Mouse (Mus musculus) monocyte, adult 5-6 weeks (primary cell): ENCODE measurements around the gene Cdc27. TPM values are rescaled to one million over a fixed set of nuclear protein-coding genes. Genes with fewer than 3 reads are reported as not detected.
"Not testable (repeated sequence)": the region's sequence is repeated elsewhere in the genome, so short reads cannot be mapped to it uniquely, and the experiment has no call there.

Source experiments
- ATAC-seq: fragments of 153-309, 156-312 bp; replicated peaks from 2 replicates; pipeline ENCODE4 v1.8.0; 2017; ENCODE audit warnings: mild to moderate bottlenecking; ENCODE audit not compliant: low TSS enrichment, insufficient number of reproducible peaks, severe bottlenecking, poor library complexity, low FRiP score
- total RNA-seq: library from RNA; stranded (forward); fragments of 200-1000, 200-491, 200-594 nt; gene quantifications from 3 replicates; pipeline ENCODE4 v1.2.3, GENCODE M21; 2017

The Cdc27 gene
- total RNA-seq, 1 experiment from 2014 or later: 33.4 TPM

DNA sequence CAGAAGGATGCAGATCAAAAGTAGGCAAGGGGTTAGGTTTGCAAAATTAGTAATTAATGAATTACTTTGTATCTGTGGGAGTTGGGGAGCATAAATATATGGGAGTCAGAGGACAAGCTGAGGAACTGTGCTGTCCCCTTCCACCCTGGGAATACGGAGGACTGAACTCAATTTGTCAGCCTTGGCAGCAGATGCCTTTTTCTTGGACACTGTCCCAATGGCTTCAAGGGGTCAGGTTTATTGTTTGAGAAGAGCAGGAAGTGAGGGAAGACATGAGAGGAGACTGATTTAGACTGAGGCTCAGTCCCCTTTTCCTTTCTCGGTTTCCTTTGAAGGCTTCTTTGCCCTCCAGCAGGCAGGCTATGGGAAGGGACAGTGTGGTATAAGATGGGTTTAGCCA is 22.1 kb upstream of the Cdc27 start:
- no peak for ATAC-seq

DNA sequence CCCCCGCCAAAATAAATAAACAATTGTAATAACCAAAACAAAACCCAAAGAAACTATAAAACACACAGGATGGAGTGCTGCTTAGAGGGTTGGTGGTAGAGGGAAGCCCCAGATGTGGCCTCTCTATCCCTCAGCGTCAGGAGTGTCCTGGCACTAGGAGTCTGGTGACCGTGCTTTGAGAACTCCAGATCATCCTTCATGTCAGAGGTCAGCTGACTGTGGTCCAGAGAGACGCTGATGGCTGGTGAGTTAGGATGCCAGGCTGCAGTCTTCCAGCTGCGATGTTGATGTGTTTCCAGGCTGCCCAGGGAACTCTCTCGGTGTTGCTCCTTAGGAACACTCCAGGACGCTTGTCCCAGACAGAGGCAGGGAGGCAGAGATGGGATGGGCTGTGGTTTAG is 21.7 kb upstream of the Cdc27 start:
- ATAC-seq: no peak

DNA sequence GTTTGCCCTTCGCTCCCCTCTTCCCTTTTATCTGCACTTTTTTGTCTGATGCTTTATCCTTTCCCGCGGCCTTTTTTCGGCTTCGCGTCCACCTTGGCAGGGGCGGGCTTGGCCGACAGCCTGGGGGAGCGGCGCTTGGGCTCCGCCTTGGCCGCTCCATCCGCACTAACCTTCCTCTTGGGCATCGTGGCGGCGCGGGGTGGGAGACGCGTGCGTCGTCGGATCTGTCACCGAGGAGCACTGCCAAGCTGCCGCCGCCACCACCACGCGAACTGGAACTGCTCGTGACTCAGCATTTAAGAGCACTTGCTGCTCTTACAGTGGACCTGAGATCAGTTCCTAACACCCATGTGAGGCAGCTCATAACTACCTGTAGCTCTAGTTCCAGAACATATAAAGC is 21.0 kb upstream of the Cdc27 start:
- ATAC-seq: not testable (repeated sequence)

DNA sequence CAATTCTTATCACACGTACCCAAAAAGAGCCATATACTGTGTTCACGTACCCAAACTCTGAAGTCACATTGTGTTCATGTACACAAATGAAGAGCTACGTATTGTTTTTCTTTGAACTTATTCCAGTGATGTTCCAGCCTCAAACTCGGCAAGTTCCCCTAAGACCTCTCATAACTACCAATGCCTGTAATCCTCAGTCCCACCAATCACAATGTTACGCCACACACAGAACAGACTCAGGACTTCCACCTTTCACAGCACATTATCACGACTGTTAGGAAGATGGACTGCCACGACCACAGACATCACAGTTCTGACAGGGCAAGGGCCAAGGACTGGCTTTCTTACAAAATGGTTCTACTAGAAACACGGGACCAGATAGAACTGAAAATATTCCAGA is 20.1 kb upstream of the Cdc27 start:
- not testable (repeated sequence) for ATAC-seq

DNA sequence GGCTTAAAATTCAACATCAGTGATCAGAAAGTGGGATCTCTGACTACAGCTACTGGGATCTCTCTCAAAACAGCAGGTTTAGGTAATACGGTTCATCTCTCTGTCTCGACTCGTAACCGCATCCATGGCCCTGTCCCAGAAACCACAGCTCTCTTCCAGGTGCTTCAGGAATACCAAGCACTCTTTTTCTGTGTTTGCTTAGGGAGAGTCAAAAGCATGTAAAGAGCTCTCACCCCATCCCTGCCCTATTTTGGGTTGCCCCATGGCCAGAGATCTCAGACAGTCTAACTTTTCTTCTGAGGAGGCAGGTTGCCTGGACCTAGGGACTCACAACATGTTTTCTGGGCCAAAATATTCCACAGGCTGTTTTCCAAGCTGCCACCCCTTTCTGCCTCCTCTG is 17.9 kb upstream of the Cdc27 start:
- no peak for ATAC-seq

DNA sequence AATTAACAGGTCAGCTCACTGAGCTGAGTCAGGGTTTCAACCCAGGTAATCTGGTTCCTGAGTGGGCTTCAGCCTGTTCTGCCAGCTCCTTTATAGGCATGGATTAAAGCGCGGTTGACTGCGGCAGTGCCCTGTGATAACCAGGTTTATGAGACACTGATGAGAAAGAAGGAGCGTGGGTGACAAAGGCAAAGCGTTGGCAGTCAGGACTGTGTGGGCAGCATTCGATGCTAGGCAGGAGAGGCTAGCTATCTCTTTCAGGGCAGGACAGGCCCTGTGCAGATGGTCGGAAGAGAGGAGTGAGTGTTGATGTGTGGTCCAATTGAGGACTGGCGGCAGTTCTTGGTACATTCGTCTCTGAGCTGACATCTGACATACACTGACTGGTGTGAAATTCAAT is 17.3 kb upstream of the Cdc27 start:
- no peak for ATAC-seq

DNA sequence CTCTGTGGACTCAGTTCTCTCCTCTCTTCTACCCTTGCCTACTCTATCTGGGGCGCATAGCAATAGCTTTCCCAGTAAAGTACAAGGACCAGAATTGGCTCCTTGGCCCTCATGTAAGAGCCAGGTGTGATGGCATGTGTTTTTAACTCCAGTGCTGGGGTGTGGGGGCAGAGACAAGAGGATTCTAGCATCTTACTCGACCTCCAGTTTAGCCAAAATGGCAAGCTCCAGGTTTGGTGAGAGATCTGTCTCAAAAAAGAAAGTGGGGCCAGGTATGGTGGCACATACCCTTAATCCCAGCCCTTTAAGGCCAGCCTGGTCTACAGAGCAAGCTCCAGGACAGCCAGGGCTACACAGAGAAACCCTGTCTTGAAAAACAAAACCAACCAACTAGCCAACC is 16.4 kb upstream of the Cdc27 start:
- no peak for ATAC-seq

DNA sequence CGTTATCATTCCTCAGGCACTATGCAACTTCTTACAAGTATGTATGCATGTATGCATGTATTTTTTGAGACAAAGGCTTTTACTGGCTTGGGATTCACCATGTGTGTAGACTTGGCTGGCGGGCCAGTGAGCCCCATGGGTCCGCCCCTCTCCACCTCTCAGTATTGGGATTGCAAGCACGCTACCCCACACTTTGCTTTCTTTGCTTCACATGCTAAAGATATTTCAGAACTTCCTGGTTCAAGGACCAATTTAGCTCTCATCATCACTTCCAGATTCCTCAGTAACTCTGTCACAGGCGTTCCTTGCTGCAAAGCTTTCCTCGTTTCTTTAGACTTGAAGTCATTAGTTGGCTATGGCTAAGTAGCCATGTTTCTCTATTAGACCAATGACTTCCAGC is 15.7 kb upstream of the Cdc27 start:
- no peak for ATAC-seq

DNA sequence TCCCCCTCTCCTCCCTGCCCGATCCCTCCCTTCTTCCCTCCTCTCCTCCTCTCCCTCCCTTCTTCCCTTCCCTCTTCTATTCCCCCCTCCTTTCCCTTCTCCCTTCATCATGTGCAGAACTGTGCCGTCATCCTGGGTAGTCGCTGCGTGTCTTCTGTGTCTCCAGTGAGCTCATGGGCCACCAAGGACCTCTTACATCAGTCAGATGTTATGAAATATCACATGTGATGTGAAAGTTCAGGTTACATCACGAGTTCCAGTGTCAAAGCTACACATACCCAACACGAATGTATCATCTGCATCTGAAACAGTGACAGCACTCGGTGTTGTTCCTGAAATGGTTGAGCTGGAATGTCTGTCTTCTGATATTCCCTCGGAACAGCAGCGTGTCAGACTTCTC is 14.8 kb upstream of the Cdc27 start:
- no peak for ATAC-seq

DNA sequence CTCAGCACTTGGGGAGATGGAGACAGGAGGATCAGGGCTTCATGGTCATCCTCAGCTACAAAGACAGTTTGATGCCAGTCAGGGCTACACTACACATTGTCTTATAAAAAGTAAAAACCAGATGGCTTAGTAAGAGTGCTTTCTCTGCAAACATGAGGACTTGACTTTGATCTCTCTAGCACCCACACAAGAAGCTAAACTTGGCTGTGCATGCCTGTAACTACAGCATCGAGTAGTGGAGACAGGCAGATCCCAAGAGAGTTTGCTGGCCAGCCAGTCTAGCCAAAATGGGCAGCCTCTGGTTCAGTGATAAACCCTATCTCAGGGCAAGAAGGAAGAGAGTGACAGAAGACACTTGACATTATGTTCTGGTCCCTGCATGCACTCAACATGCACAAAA is 13.1 kb upstream of the Cdc27 start:
- no peak for ATAC-seq

DNA sequence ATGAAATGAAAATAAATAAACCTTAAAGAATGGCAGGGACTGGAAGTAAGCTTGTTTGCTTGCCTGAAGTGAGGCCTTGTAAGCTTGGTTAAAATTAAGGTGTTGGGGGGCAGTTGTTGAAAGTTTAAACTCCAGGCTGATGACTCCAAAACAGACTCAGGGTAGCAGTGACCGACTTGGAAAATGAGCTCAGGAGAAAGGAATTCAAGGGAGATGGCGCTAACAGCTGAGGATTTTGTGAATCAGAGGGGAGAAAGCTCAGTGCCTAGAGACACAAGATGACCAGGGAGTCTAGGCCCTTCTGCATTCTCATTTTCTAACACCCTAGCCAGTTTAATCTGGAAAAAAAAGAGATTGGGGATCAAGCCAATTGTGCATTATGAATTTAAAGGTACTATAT is 10.6 kb upstream of the Cdc27 start:
- ATAC-seq: no peak

DNA sequence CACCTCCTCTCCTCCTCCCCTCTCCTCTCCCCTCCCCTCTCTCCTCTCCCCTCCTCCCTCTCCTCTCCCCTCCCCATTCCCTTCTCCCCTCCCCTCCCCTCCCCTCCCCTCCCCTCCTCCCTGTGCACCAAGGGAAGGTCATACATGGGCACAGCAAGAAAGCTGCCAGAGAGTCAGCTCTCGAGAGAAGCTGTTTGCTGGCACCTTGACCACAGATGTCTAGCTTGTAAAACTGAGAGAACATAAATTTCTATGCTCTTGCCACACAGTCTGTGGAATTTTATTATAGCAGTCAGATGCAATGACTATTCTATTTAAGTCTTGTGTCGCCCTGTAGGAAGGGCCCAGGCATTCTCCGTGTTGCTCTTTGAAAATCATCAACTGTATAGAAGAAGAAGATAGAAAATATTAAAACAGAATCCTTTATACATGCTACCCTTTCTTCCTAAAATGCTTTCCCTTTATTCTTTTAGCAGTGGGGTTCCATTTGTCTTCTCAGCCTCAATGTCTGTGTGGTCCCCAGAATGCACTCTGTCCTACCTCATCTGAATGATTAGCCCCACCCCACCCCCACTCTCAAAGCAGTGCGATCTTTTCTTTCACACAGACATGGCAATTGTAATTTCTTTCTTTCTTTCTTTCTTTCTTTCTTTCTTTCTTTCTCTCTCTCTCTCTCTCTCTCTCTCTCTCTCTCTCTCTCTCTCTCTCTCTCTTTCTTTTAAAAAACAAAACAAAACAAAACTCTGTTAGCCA is 8.4 kb upstream of the Cdc27 start:
- ATAC-seq: no peak

DNA sequence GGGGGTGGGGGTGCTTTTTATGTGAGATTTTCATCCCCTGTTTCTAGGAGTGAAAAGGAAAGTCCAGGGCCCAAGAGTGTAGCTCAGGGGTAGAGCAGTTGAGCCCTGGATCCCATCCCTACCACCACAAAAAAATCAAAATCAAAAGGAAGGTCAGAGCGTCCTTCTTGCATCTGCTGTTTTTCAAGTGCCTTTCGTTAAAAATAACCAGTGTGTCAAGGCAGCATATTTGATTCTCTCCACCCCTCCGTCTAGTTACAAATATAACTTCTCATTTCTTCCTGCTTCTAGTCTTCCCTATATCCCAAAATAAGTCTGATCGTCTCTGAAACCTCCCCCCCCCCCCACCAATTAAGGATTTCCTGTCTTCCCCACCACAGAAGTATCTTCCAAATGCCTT is 7.6 kb upstream of the Cdc27 start:
- ATAC-seq: no peak

DNA sequence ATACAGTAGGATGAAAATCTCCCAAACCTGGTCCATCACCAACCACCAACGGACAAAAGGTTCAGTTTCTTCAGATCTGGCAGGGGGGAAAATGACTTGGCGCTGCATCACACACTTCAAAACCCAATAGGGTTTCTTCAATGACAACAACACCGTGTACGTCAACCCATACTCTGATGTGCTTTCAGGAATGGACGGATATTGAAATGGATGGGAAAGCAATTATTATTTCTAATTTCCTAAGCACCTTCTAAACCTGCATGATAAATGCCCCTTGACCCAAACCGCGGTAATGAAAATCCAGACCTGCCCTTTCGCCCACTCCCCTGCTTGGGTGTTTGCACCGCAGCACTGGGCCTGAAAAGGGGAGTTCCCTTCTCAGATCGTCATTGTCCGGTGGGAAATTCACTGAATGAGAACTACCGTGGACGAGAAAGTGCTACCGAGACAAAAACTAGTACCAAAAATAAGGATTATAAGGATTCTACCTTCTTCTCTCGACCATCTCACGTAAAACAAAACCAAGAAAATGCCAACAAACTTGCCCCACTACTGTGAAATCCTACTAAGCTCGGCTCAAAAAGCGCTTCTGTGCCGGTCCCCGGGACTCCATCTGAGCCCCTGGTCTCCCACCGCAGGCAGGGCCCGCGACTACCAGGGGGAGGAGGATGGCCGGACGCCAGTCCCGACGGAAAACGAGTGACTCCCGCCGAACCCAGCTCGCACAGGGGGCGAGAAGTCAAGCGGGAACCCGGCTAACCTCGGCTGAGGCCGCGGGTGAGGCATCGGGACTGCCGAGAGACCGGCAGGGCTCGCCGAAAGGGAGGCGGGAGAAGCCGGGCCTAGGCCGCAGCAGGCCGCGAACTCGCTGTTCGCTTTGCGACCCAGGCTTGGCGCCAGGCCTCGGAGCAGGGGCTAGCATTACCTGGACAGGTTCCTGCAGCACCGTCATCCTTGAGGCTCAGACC is 698 bp downstream of the Cdc27 start:
- ATAC-seq: peak; percentile 29

DNA sequence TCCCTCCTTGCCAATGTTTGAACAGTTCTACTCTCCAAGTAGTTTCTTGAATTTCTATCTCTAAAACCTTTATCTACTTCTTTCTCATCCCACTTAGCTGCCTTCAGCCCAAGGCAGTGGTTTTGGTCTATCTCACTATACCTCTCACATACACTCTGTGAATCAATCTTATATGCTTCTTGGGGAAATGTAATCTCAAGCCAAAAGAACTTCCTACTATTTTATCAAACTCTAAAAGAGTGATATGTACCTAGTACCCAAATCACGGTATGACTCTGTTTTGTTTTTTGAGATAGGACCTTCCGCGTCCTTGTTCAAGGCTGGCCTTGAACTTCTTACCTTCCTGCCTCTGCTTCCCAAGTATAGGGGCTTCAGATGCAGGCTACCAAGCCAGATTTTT is 2.9 kb downstream of the Cdc27 start:
- ATAC-seq: no peak

DNA sequence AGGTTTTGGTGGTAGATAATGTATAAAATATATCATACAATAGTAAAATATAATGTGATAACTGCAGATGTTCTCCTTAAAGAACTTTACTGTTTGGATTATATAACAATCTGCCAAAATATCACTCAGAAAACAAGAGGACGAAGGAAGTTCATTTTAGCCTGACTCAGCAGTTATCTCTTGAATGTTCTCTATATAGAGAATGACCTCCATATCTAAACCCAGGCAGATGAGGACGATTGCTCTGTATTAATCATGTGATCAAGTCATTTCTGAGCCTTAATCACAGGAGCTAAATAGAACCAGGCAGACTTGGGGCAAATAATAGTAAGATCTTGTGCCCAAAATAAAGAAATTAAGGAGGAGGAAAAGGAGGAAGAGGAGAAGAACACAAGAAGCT is 5.9 kb downstream of the Cdc27 start:
- no peak for ATAC-seq

DNA sequence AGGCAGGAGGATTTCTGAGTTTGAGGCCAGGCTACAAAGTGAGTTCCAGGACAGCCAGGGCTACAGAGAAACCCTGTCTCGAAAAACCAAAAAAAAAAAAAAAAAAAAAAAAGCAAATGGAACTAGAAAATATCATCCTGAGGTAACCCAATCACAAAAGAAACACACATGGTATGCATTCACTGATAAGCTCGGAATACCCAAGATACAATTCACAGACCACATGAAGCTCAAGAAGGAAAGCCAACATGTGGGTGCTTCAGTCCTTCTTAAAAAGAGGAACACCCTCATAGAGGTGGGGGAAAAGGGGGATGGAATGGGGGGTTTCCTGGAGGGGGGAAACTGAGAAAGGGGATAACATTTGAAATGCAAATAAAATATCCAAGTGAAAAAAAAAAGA is 7.1 kb downstream of the Cdc27 start:
- not testable (repeated sequence) for ATAC-seq

DNA sequence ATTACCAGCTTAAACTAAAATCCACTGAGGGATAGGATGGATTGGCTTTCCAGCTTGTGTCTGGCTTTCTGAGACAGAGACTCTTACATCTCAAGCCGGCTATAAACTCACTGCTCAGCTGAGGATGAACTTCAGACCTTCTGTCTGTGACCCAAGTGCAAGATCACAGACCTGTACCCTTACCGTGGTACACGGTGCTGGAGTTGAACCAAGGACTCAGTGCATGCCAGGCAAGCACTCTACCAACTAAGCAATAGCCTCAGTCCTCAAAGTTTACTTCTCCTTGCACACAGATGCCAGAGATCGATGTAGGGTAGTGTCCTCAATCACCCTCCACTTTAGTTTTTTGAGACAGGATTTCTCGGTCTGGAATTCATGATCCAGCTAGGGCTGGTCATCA is 10.6 kb downstream of the Cdc27 start:
- ATAC-seq: no peak

DNA sequence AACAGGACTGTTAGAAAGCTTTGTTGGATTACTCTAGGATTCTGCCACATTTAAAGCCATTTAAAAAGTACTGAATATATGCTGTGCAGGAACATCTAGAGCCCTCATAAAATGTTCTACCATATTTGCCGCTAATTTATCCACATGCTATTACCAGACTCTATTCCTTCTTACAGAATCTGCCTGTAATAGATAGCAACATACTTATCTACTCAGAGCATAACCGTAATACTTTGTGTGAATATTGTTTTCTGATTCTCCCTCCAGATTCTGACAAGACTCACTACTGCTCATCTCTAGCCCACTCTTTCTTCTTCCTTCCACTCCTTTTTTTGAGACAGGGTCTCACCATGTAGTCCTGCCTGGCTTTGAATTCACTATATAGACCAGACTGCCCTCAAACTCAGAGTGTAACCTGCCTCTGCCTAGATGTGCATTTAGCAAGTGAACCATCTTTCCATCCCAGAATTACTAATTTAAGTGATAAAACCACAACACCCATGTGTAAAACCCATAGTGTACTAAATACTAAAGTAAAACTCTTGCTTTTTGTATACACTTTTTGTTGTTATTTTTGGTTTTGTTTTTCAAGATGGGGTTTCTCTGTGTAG is 12.4 kb downstream of the Cdc27 start:
- no peak for ATAC-seq

DNA sequence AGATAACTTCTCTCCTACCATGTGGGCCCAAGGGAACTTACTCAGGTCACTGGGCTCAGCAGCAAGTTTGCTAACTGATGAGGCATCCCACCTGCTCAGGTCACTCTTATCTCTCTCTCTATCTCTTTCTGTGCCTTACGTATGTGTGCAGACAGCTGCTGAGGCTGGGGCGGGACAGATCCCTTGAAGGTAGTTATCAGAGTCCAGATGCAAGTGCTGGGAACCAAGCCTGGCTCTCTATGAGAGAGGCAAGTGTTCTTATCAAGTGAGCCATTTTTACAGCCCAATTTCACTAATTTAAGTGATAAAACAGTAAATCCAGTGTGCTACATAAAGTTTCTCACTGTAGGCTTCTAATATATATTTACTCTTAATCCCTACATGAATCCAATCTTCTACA is 13.6 kb downstream of the Cdc27 start:
- ATAC-seq: no peak
